Mouse (Mus musculus): ENCODE measurements around the gene Vangl1. TPM values are rescaled to one million over a fixed set of nuclear protein-coding genes. Genes with fewer than 3 reads are reported as not detected.

Vangl1 gene
- total RNA-seq (2014; rRNA removed) (6.5 TPM in 2 replicates), polyA plus RNA-seq (2015; fragmentation: Nextera tagmentation; extraction: Ambion mirVana) (3.5 and 5.7 TPM in 2 replicates)

DNA sequence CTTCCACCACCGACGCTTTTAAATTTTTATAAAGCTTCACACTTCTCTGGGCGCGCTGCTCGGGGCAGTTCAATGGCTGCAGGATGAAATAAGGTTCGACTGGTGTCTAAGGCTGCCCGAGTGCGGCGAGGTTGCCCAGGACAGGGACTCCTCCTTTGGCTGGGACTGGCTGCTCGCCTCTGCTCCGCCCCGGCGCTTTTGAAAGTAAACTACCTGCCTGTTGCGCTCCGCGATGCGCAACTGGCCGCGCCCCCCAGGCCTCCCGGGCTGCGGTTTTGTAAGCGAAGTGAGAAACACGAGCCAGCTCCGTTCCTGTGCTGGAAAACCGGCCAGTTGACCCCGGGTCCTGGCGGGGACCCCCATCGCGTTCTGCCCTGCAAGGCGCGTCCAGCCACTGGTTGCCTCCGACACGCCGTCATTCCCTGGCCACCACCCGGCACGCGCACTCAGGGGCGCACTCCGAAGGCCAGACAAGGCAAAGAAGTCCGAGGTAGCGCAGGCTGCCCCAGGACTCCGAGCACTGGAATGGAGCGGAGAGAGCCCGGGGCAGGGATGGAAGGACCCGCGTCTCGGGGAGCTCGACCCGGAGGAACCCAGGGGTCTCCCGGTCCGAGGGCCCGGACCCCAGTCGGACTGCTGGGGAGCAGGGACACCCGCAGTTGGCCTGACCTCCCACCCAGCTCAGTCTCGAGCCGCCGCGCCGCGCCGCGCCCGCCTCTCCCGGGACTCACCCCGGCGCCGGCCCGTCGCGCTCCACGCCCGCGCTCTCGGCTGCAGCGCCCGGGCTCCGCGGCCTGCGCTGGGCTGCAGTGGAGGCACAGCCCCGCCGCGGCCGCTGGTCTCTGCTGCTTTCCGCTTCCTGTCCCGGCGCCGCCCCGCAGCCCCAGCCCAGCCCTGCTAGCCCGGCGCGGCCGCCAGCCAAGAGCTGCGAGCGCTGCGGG, at the start of gene Vangl1:
Gene Vangl1 (minus strand): TSS at position 913 of the 941 bp plus-strand sequence.
- no peaks in the 10 kb centered on the region for H3K36me3 ChIP-seq (ENCODE audit: insufficient read depth)
- peaks cover 31% of the 10 kb centered on the region for H3K27me3 ChIP-seq (ENCODE audit: insufficient read depth, low read length)
- peak within 1 kb of the TSS; percentile 45; the same call in 1 of the 2 replicates for H3K27ac ChIP-seq (ENCODE audit: low read depth, low read length)
- peak within 1 kb of the TSS; percentile 54 for H3K9ac ChIP-seq
- peak; percentile 49 for DNase-seq
- no peak for TF ChIP-seq CTCF (IDR thresholded peaks at IDR 0.05; ENCODE audit: low read depth)
- H3K4me2 ChIP-seq (ENCODE audit: low read depth), result peak within 1 kb of the TSS; percentile 97
- peaks cover 12% of the 10 kb centered on the region; the same call in 1 of the 2 replicates for H3K4me1 ChIP-seq (ENCODE audit: insufficient read depth)
- WGBS, result under 1% methylated on average over 83 of the region's 95 CpGs
- no peaks in the 10 kb centered on the region for H3K9me3 ChIP-seq (ENCODE audit: low read length)
- peak within 1 kb of the TSS; percentile 60 for H3K4me3 ChIP-seq (ENCODE audit: low read depth, low read length)
- ATAC-seq, result peak; percentile 83

DNA sequence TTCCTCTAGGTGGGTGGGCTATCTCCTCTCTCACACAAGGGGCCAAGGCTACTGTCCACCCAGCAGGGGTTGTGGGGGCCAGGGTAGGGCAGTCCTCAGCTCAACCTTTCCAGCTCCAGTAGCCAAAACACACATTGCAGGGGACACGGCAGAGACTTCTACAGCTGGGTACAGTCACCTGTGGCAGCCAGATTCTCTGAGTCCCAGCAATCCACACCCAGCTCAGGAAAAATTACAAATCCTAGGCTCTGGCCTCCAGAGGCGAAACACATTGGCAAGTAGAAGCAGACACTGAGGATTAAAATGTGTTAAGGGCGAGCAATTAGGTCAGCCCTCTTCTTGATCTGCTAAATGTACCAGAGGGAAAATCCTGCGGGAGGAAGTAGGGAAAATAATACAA, 49.1 kb upstream of the Vangl1 start:
- no peaks in the 10 kb centered on the region for H3K36me3 ChIP-seq (ENCODE audit: insufficient read depth)
- TF ChIP-seq CTCF (IDR thresholded peaks at IDR 0.05; ENCODE audit: low read depth), result no peak
- no peaks in the 10 kb centered on the region for H3K4me1 ChIP-seq (ENCODE audit: insufficient read depth)
- no peaks in the 10 kb centered on the region for H3K27me3 ChIP-seq (ENCODE audit: insufficient read depth, low read length)
- no peak for ATAC-seq
- no peak overlapping the region for H3K4me2 ChIP-seq (ENCODE audit: low read depth)
- DNase-seq, result no peak
- 56% methylated on average over 4 of the region's 4 CpGs for WGBS
- H3K27ac ChIP-seq (ENCODE audit: low read depth, low read length), result no peak overlapping the region
- no peaks in the 10 kb centered on the region for H3K9me3 ChIP-seq (ENCODE audit: low read length)
- no peak overlapping the region for H3K9ac ChIP-seq
- H3K4me3 ChIP-seq (ENCODE audit: low read depth, low read length), result no peak overlapping the region

DNA sequence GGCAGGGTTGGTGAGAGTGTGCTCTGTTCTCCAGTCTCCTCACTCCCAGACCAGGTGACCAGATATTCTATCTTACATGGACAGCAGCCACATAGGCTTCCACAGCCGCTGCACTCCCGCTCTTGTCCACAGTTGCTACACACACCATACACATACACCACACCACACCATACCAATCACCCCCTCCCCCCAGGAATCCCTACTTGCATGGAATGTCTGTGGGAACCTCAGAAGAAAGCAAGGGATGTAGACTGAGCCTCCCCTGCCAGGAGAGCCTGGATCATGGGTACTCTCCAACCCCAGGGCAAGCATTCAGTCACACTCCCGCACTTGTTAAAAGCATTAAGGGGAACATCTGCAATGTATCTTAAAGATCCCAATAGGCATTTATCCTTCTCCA, 48.4 kb upstream of the Vangl1 start:
- ATAC-seq (no peak), DNase-seq (no peak)
- Histone ChIP-seq H3K36me3 (ENCODE audit: insufficient read depth) (no peaks in the 10 kb centered on the region), H3K4me3 (ENCODE audit: low read depth, low read length) (no peak overlapping the region), H3K9ac (no peak overlapping the region), H3K9me3 (ENCODE audit: low read length) (no peaks in the 10 kb centered on the region), H3K4me1 (ENCODE audit: insufficient read depth) (no peaks in the 10 kb centered on the region), H3K4me2 (ENCODE audit: low read depth) (no peak overlapping the region), H3K27ac (ENCODE audit: low read depth, low read length) (no peak overlapping the region), H3K27me3 (ENCODE audit: insufficient read depth, low read length) (no peaks in the 10 kb centered on the region)
- no peak for TF ChIP-seq CTCF (IDR thresholded peaks at IDR 0.05; ENCODE audit: low read depth)
- 93% methylated on average over 3 of the region's 3 CpGs for WGBS

DNA sequence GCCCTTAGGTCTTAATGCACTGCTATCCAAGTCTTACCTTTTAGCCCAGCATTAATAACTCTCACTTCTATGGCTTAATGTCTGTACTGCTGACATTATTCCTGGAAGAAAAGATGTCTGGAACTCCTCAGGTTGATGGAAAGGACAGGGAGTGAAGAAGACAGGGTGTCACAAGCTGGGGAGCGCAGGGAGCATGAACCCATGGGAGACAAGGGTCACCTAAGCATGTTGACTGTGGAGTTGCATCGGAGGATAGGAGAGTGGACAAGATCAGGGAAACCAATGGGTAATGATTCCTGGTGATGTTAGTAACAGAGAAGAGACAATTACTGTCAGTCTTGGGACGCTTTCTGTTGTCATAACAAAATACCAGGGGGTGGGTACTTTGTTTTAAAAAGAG, 46.4 kb upstream of the Vangl1 start:
- DNase-seq (no peak), ATAC-seq (no peak)
- Histone ChIP-seq H3K9ac (no peak overlapping the region), H3K27me3 (ENCODE audit: insufficient read depth, low read length) (no peaks in the 10 kb centered on the region), H3K4me3 (ENCODE audit: low read depth, low read length) (no peak overlapping the region), H3K4me1 (ENCODE audit: insufficient read depth) (no peaks in the 10 kb centered on the region), H3K27ac (ENCODE audit: low read depth, low read length) (no peak overlapping the region), H3K36me3 (ENCODE audit: insufficient read depth) (no peaks in the 10 kb centered on the region), H3K9me3 (ENCODE audit: low read length) (no peaks in the 10 kb centered on the region), H3K4me2 (ENCODE audit: low read depth) (no peak overlapping the region)
- TF ChIP-seq CTCF (IDR thresholded peaks at IDR 0.05; ENCODE audit: low read depth), result no peak
- WGBS, result 97% methylated on average over 3 of the region's 3 CpGs

DNA sequence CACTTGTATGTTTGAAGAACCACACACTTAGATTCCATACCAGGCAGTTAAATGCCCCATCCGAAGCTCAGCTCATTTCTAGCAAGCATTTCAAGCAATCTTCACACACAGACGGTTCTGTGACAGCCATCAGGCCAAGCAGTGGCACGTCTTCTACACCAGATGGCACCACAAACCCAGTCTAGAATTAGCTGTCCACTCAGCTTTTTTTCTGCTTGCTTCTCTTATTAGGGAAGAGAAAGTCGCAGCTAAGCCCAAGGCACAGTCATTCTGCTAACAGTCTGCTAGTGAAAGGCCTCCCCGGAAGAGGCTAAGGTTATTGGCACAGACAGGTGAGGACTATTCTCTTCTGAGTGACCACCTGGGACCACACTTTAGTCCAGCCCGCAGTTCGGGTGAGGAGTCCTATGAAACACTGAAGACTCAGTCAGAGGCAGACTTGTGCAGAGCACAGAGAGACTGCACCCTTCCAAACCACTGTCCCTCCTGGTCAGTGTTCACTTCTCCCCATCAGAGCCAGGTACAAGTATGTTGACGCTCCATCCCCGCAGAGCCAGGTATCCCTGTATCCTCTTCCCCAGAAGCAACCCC, 45.0 kb upstream of the Vangl1 start:
- 57% methylated on average over 9 of the region's 9 CpGs for WGBS
- no peaks in the 10 kb centered on the region for H3K36me3 ChIP-seq (ENCODE audit: insufficient read depth)
- H3K27me3 ChIP-seq (ENCODE audit: insufficient read depth, low read length), result no peaks in the 10 kb centered on the region
- H3K9me3 ChIP-seq (ENCODE audit: low read length), result no peaks in the 10 kb centered on the region
- no peaks in the 10 kb centered on the region for H3K4me1 ChIP-seq (ENCODE audit: insufficient read depth)
- TF ChIP-seq CTCF (IDR thresholded peaks at IDR 0.05; ENCODE audit: low read depth), result peak; percentile 96
- DNase-seq (peak; percentile 89), ATAC-seq (peak; percentile 86)
- H3K27ac ChIP-seq (ENCODE audit: low read depth, low read length), result no peak overlapping the region
- no peak overlapping the region for H3K4me3 ChIP-seq (ENCODE audit: low read depth, low read length)
- H3K4me2 ChIP-seq (ENCODE audit: low read depth), result no peak overlapping the region
- H3K9ac ChIP-seq, result no peak overlapping the region

DNA sequence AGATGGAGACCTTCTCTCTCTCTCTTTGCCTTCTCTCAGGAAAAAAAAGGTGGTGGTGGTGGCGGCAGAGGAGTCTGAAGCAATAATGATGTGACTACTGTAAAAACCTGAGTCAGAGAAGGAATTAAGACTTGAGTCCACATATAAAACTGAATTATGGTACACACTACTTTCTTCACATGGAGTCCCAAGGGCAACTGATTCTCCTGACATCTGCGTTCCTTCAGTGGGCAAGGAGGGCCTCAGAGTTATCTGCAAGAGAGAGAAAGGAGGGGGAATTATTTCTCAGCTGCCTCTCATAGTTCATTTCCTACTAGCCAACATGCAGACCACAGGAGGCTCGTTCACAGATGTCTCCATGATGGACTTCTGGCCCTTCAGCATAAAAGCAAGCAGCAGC, 40.1 kb upstream of the Vangl1 start:
- TF ChIP-seq CTCF (IDR thresholded peaks at IDR 0.05; ENCODE audit: low read depth), result no peak
- Histone ChIP-seq H3K27ac (ENCODE audit: low read depth, low read length) (no peak overlapping the region), H3K4me1 (ENCODE audit: insufficient read depth) (no peaks in the 10 kb centered on the region), H3K4me2 (ENCODE audit: low read depth) (no peak overlapping the region), H3K36me3 (ENCODE audit: insufficient read depth) (no peaks in the 10 kb centered on the region), H3K9ac (no peak overlapping the region), H3K4me3 (ENCODE audit: low read depth, low read length) (no peak overlapping the region), H3K9me3 (ENCODE audit: low read length) (no peaks in the 10 kb centered on the region), H3K27me3 (ENCODE audit: insufficient read depth, low read length) (no peaks in the 10 kb centered on the region)
- 83% methylated on average over 3 of the region's 3 CpGs for WGBS
- ATAC-seq (no peak), DNase-seq (no peak)

DNA sequence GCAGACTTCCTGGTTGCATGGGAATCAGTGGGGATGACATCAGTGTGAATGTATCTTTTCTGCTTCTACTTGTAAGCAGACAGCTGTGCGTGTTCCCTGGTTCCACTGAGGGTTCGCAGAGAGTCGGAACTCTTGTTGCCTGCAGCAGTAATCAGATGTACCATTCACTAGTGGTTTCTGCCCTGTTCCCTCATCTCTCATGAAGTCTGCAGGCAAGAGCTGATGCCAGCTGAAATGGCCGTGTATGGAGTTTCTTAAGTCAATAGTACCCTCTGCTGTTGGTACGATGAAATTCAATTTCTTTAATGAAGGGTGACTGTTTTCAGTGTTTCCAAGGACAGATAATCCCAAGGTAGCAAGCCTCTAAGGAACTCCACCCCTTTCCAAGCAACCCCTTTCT, 38.4 kb upstream of the Vangl1 start:
- Histone ChIP-seq H3K4me1 (ENCODE audit: insufficient read depth) (no peaks in the 10 kb centered on the region), H3K4me2 (ENCODE audit: low read depth) (no peak overlapping the region), H3K9ac (no peak overlapping the region), H3K27ac (ENCODE audit: low read depth, low read length) (no peak overlapping the region), H3K4me3 (ENCODE audit: low read depth, low read length) (no peak overlapping the region), H3K36me3 (ENCODE audit: insufficient read depth) (no peaks in the 10 kb centered on the region), H3K9me3 (ENCODE audit: low read length) (no peaks in the 10 kb centered on the region), H3K27me3 (ENCODE audit: insufficient read depth, low read length) (no peaks in the 10 kb centered on the region)
- 52% methylated on average over 5 of the region's 5 CpGs for WGBS
- DNase-seq (peak; percentile 82), ATAC-seq (peak; percentile 91)
- TF ChIP-seq CTCF (IDR thresholded peaks at IDR 0.05; ENCODE audit: low read depth), result peak; percentile 76
